Mouse (Mus musculus) kidney, embryonic 16.5 days (tissue): Measurements from ENCODE around the gene Nacc1. TPM values are rescaled to one million over a fixed set of nuclear protein-coding genes. Genes with fewer than 3 reads are reported as not detected.

ENCODE experiments used
- ATAC-seq: fragments of 200-750 bp; cut with Nextera tagmentation; 2 replicates; pipeline ENCODE4 v1.8.0; 2017; ENCODE audit warnings: moderate TSS enrichment; ENCODE audit not compliant: low FRiP score, low TSS enrichment
- H3K27ac ChIP-seq: fragments of 300-500 bp; sonication (generic); 2 replicates; pipeline ENCODE4 v1.5.1; 2014; ENCODE audit warnings: low read length
- H3K27me3 ChIP-seq: fragments of 300-500 bp; sonication (generic); 2 replicates; pipeline ENCODE4 v1.6.1; 2014; ENCODE audit warnings: low read length, control low read depth, mixed read lengths; ENCODE audit not compliant: insufficient read depth
- H3K36me3 ChIP-seq: fragments of 300-500 bp; sonication (generic); 2 replicates; pipeline ENCODE4 v1.6.1; 2014; ENCODE audit warnings: low read length, control low read depth, mixed read lengths; ENCODE audit not compliant: insufficient read depth
- H3K4me1 ChIP-seq: fragments of 300-500 bp; sonication (generic); 2 replicates; pipeline ENCODE4 v1.6.1; 2014; ENCODE audit warnings: low read length, control low read depth, mixed read lengths; ENCODE audit not compliant: insufficient read depth
- H3K4me2 ChIP-seq: fragments of 300-500 bp; sonication (generic); replicated peaks from 2 replicates; pipeline ENCODE4 v1.6.1; 2014; ENCODE audit warnings: low read depth, low read length
- H3K4me3 ChIP-seq: fragments of 300-500 bp; sonication (generic); 2 replicates; pipeline ENCODE4 v1.5.1; 2014; ENCODE audit warnings: mild to moderate bottlenecking, low read length
- H3K9ac ChIP-seq: fragments of 300-500 bp; sonication (generic); replicated peaks from 2 replicates; pipeline ENCODE4 v1.6.1; 2014; ENCODE audit warnings: low read length
- H3K9me3 ChIP-seq: fragments of 300-500 bp; sonication (generic); 2 replicates; pipeline ENCODE4 v1.6.1; 2016; ENCODE audit warnings: low read length, control low read depth
- WGBS: fragments of 180-500 bp; shearing (Covaris S2); extraction: QIAGEN DNeasy Blood & Tissue Kit; methylation state at CpG from one replicate; pipeline ENCODE4 v1.1.7; 2014; 5-methylcytosine and 5-hydroxymethylcytosine counted together
- polyA plus RNA-seq: library from polyadenylated mRNA; unstranded; fragments of >200 nt; fragmentation: Nextera tagmentation; extraction: Ambion mirVana; gene quantifications from 2 replicates; pipeline ENCODE4 v1.2.1, GENCODE M21; 2015

Gene Nacc1
- 22.5 and 26.7 TPM in 2 replicates for polyA plus RNA-seq

GRCm38 (mm10) chr8:84687705-84688100 is at the start of gene Nacc1:
Gene Nacc1 (minus strand): TSS chr8:84687862.
- Histone ChIP-seq H3K27me3 (no peaks in the 10 kb centered on the region), H3K9ac (peak within 1 kb of the TSS; percentile 100), H3K4me3 (peak within 1 kb of the TSS; percentile 99), H3K27ac (peak within 1 kb of the TSS; percentile 97), H3K9me3 (no peaks in the 10 kb centered on the region), H3K4me1 (peaks cover 42% of the 10 kb centered on the region), H3K4me2 (peak within 1 kb of the TSS; percentile 85), H3K36me3 (peaks cover 15% of the 10 kb centered on the region)
- peak; percentile 83 for ATAC-seq
- WGBS = 0% methylated on average over 35 of the region's 37 CpGs

- Histone ChIP-seq H3K36me3 (no peaks in the 10 kb centered on the region), H3K27ac (no peak overlapping the region), H3K4me2 (no peak overlapping the region), H3K4me1 (peaks cover 48% of the 10 kb centered on the region), H3K9ac (no peak overlapping the region), H3K4me3 (no peak overlapping the region), H3K27me3 (peaks cover 44% of the 10 kb centered on the region), H3K9me3 (no peaks in the 10 kb centered on the region)
- ATAC-seq = no peak
- WGBS = 90% methylated on average over 4 of the region's 4 CpGs
Observed at GRCm38 (mm10) chr8:84736521-84736920, 48.9 kb upstream of the Nacc1 start.

- Histone ChIP-seq H3K4me2 (no peak overlapping the region), H3K36me3 (no peaks in the 10 kb centered on the region), H3K9me3 (no peaks in the 10 kb centered on the region), H3K27me3 (peaks cover 35% of the 10 kb centered on the region), H3K27ac (no peak overlapping the region), H3K9ac (no peak overlapping the region), H3K4me3 (no peak overlapping the region), H3K4me1 (peaks cover 50% of the 10 kb centered on the region)
- WGBS = 48% methylated on average over 2 of the region's 2 CpGs
- ATAC-seq = no peak
Observed at GRCm38 (mm10) chr8:84735597-84735996, 47.9 kb upstream of the Nacc1 start.

- Histone ChIP-seq H3K4me2 (no peak overlapping the region), H3K4me3 (no peak overlapping the region), H3K27me3 (peaks cover 26% of the 10 kb centered on the region), H3K27ac (no peak overlapping the region), H3K9me3 (no peaks in the 10 kb centered on the region), H3K4me1 (peaks cover 50% of the 10 kb centered on the region), H3K9ac (no peak overlapping the region), H3K36me3 (no peaks in the 10 kb centered on the region)
- ATAC-seq = no peak
- WGBS = 82% methylated on average over 2 of the region's 2 CpGs
Observed at GRCm38 (mm10) chr8:84734680-84735079, 47.0 kb upstream of the Nacc1 start.

GRCm38 (mm10) chr8:84733959-84734358 is 46.3 kb upstream of the Nacc1 start:
- H3K4me2 ChIP-seq = no peak overlapping the region
- no peak overlapping the region for H3K27ac ChIP-seq
- H3K36me3 ChIP-seq = no peaks in the 10 kb centered on the region
- WGBS = 91% methylated on average over 6 of the region's 6 CpGs
- no peak overlapping the region for H3K4me3 ChIP-seq
- no peaks in the 10 kb centered on the region for H3K9me3 ChIP-seq
- H3K4me1 ChIP-seq = peaks cover 50% of the 10 kb centered on the region
- H3K27me3 ChIP-seq = peaks cover 19% of the 10 kb centered on the region
- ATAC-seq = no peak
- H3K9ac ChIP-seq = no peak overlapping the region

- Histone ChIP-seq H3K4me3 (no peak overlapping the region), H3K27ac (peak overlapping the region; percentile 27; the same call in 1 of the 2 replicates), H3K9ac (0 out of 2 replicates have a peak overlapping the region, but pooled peaks have one; percentile 33), H3K27me3 (peaks cover 14% of the 10 kb centered on the region), H3K36me3 (no peaks in the 10 kb centered on the region), H3K4me1 (peaks cover 47% of the 10 kb centered on the region), H3K4me2 (no peak overlapping the region), H3K9me3 (no peaks in the 10 kb centered on the region)
- 22% methylated on average over 6 of the region's 6 CpGs for WGBS
- peak; percentile 42 for ATAC-seq
Observed at GRCm38 (mm10) chr8:84732996-84733395, 45.3 kb upstream of the Nacc1 start.

GRCm38 (mm10) chr8:84732545-84732944 is 44.9 kb upstream of the Nacc1 start:
- Histone ChIP-seq H3K9ac (no peak overlapping the region), H3K4me1 (peaks cover 42% of the 10 kb centered on the region), H3K36me3 (no peaks in the 10 kb centered on the region), H3K4me3 (no peak overlapping the region), H3K27ac (peak overlapping the region; percentile 27; the same call in 1 of the 2 replicates), H3K27me3 (peaks cover 14% of the 10 kb centered on the region), H3K4me2 (no peak overlapping the region), H3K9me3 (no peaks in the 10 kb centered on the region)
- 26% methylated on average over 5 of the region's 5 CpGs for WGBS
- no peak for ATAC-seq

GRCm38 (mm10) chr8:84731371-84732177 is 43.9 kb upstream of the Nacc1 start:
- Histone ChIP-seq H3K27ac (peak overlapping the region; percentile 21; the same call in 1 of the 2 replicates), H3K36me3 (peaks cover 2% of the 10 kb centered on the region; the same call in 1 of the 2 replicates), H3K9ac (peak overlapping the region; percentile 18; the same call in 1 of the 2 replicates), H3K27me3 (peaks cover 10% of the 10 kb centered on the region), H3K4me2 (no peak overlapping the region), H3K9me3 (no peaks in the 10 kb centered on the region), H3K4me1 (peaks cover 42% of the 10 kb centered on the region), H3K4me3 (no peak overlapping the region)
- WGBS = 62% methylated on average over 11 of the region's 11 CpGs
- no peak for ATAC-seq

GRCm38 (mm10) chr8:84730541-84731370 is 43.1 kb upstream of the Nacc1 start:
- WGBS = 45% methylated on average over 9 of the region's 9 CpGs
- Histone ChIP-seq H3K4me2 (no peak overlapping the region), H3K27ac (peak overlapping the region; percentile 21; the same call in 1 of the 2 replicates), H3K27me3 (peaks cover 5% of the 10 kb centered on the region), H3K9ac (peak overlapping the region; percentile 18; the same call in 1 of the 2 replicates), H3K4me3 (no peak overlapping the region), H3K9me3 (no peaks in the 10 kb centered on the region), H3K36me3 (peaks cover 4% of the 10 kb centered on the region; the same call in 1 of the 2 replicates), H3K4me1 (peaks cover 45% of the 10 kb centered on the region)
- no peak for ATAC-seq
